Mouse (Mus musculus): ENCODE measurements around the gene Ttll4. TPM values are rescaled to one million over a fixed set of nuclear protein-coding genes. Genes with fewer than 3 reads are reported as not detected.
A peak's percentile ranks its signal among the peaks of the same experiment; 100 is the strongest.

Ttll4 gene
- 10 to 100 TPM; 21.3 to 28.2 TPM for total RNA-seq (2021)

- intact Hi-C loops (cut with DNase I) = no loop called here
- DNase-seq (ENCODE audit: extremely low spot score in 1 of 2, low spot score in 2 of 2) = peak; percentile 89 to 97
Observed at GRCm38 (mm10) chr1:74661448-74662195, at the start of gene Ttll4. Ttll4 (plus strand) TSS chr1:74661745.

- DNase-seq (ENCODE audit: extremely low spot score in 1 of 2, low spot score in 2 of 2) = no peak
- intact Hi-C loops (cut with DNase I) = no loop called here
Observed at GRCm38 (mm10) chr1:74624183-74624582, 37.4 kb upstream of the Ttll4 start.

DNA sequence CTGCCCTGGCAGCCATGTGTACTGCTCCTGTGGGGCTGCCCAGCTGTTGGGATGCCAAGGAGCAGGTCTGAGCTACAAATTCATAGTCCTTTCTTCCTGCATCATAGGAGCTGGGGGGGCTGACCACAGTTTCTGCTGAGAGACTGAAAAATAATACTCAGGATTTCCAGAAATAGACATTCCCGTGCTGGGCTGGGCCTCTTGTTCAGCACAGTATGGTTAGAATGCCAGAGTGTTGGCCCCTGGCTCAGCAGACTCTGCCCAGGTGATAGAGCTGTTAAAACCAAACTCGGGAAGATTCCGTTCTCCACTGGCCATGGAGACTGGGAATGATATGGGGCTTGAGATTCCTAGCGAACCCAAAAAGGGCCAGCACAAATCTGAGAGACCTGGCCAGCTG is 35.5 kb upstream of the Ttll4 start:
- no peak for DNase-seq (ENCODE audit: extremely low spot score in 1 of 2, low spot score in 2 of 2)
- intact Hi-C loops (cut with DNase I) = no loop called here

- DNase-seq (ENCODE audit: extremely low spot score in 1 of 2, low spot score in 2 of 2) = peak in 1 of 2 experiments; percentile 34
- intact Hi-C loops (cut with DNase I) = no loop called here
Observed at GRCm38 (mm10) chr1:74628001-74628400, 33.5 kb upstream of the Ttll4 start.

GRCm38 (mm10) chr1:74632734-74633133 is 28.8 kb upstream of the Ttll4 start:
- intact Hi-C loops (cut with DNase I) = no loop called here
- DNase-seq (ENCODE audit: extremely low spot score in 1 of 2, low spot score in 2 of 2) = no peak

DNA sequence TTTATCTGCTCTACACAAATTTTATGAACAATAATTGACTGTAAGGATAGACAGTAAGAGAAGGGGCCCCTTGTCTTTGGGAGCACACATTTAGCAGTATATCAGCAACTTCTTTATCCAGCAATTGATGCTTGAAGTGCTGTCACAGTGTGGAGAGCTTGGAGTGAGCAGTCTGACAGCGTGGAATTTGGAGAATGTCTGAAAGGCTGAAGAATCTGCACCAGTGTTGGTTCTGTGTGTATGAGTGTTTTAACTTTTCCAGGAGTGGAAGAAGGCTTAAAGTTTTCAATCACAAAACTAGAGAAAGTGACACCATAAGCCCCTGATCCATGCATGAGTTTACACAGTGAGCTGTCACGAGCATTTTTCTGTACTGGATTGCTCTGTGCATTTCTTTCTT is 18.0 kb upstream of the Ttll4 start:
- intact Hi-C loops (cut with DNase I) = loop anchor here (10.0 kb wide), 1 partner anchor 111 kb away; no protein-coding TSS in a partner anchor
- DNase-seq (ENCODE audit: extremely low spot score in 1 of 2, low spot score in 2 of 2) = no peak

- intact Hi-C loops (cut with DNase I) = loop anchor here (10.0 kb wide), 1 partner anchor 111 kb away; no protein-coding TSS in a partner anchor
- no peak for DNase-seq (ENCODE audit: extremely low spot score in 1 of 2, low spot score in 2 of 2)
Observed at GRCm38 (mm10) chr1:74643926-74644325, 17.6 kb upstream of the Ttll4 start.

GRCm38 (mm10) chr1:74662253-74662865 is 814 bp downstream of the Ttll4 start:
- intact Hi-C loops (cut with DNase I) = no loop called here
- no peak for DNase-seq (ENCODE audit: extremely low spot score in 1 of 2, low spot score in 2 of 2)

DNA sequence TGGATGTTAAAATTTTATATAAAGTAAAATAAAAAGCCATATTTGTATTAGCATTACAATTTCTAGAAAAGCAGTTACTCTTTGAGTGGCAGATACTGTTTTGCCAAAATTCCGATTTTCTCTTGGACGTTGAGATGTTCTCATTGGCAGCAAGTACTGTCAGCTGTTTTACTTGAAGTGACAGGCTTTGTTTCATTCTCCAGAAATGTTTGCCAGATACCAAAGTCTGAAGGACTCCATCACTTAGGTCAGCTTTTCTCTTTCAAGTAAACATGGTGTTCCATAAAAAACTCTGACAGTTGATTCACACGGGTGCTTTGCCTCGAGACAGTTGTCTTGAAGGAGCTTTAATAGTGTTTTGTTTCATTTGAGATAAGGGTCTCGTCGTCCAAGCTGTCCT is 3.6 kb downstream of the Ttll4 start:
- DNase-seq (ENCODE audit: extremely low spot score in 1 of 2, low spot score in 2 of 2) = no peak
- intact Hi-C loops (cut with DNase I) = no loop called here

- intact Hi-C loops (cut with DNase I) = no loop called here
- no peak for DNase-seq (ENCODE audit: extremely low spot score in 1 of 2, low spot score in 2 of 2)
Observed at GRCm38 (mm10) chr1:74668371-74668770, 6.8 kb downstream of the Ttll4 start.

DNA sequence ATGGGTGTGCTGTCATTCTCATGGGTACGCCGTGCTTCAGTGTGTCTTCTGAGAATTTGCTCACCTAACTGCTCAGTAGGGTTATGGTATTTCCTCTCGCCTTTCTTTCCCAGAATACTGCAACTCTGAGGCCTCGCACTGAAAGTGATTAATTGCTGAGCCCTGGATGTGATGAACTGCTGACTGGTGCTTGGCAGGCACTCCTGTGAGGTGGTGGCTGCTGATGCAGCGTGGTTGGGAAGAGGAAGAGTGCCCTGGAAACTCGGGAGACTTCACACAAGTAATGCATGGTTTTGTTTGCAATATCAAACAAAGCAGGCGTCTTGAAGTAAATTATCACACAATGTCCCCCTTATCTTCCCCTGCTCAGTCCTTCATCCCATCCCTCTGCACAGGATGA is 11.2 kb downstream of the Ttll4 start:
- intact Hi-C loops (cut with DNase I) = no loop called here

GRCm38 (mm10) chr1:74676863-74677262 is 15.3 kb downstream of the Ttll4 start:
- intact Hi-C loops (cut with DNase I) = no loop called here
- DNase-seq (ENCODE audit: extremely low spot score in 1 of 2, low spot score in 2 of 2) = no peak

More for the DNA sequence above, 11.2 kb downstream of the Ttll4 start:
- DNase-seq (ENCODE audit: extremely low spot score in 1 of 2, low spot score in 2 of 2) = no peak

DNA sequence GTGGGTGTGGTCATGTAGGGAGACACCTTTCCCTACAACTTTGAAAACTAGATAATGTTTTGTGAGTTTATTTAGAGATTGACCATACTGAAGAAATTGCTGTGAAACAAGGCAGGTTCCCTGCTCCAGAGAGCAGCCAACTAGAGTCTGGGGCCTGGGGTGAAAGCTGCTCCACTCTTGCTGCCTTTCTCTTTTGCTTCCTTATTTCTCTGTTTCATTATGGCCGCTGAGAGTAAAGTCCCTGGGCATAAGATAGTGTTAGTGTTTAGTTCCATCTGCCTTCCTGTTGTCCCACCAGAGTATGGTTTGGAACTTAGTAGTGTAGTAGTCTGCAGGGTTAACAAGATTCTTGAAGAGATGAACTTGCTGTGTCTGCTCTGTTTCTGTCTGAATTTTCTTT is 16.3 kb downstream of the Ttll4 start:
- intact Hi-C loops (cut with DNase I) = no loop called here

GRCm38 (mm10) chr1:74687131-74687530 is 25.6 kb downstream of the Ttll4 start:
- intact Hi-C loops (cut with DNase I) = no loop called here
- no peak for DNase-seq (ENCODE audit: extremely low spot score in 1 of 2, low spot score in 2 of 2)

More for the DNA sequence above, 16.3 kb downstream of the Ttll4 start:
- DNase-seq (ENCODE audit: extremely low spot score in 1 of 2, low spot score in 2 of 2) = no peak

- intact Hi-C loops (cut with DNase I) = no loop called here
- no peak for DNase-seq (ENCODE audit: extremely low spot score in 1 of 2, low spot score in 2 of 2)
Observed at GRCm38 (mm10) chr1:74693891-74694583, 32.5 kb downstream of the Ttll4 start.

DNA sequence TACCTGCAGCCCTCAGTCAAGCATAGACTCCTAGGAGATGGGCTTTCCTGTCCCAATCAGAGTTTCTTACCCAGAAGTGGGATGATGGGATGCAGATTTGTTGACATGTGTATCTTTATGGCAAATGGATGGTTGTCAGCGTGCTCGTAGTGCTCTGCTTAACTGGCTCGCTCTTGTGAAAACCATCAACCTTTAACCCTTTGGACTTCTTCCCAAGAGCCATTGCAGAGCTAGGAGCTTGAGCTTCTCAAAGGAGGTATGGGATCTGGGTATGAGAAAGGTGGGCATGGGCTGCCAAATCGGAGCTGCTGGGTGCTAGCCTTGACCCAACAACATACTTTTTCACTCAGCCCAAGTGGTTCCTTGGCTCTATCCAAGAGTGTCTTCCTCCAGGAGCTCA is 34.3 kb downstream of the Ttll4 start:
- intact Hi-C loops (cut with DNase I) = no loop called here
- DNase-seq (ENCODE audit: extremely low spot score in 1 of 2, low spot score in 2 of 2) = no peak

GRCm38 (mm10) chr1:74697416-74697815 is 35.9 kb downstream of the Ttll4 start:
- intact Hi-C loops (cut with DNase I) = no loop called here
- no peak for DNase-seq (ENCODE audit: extremely low spot score in 1 of 2, low spot score in 2 of 2)

DNA sequence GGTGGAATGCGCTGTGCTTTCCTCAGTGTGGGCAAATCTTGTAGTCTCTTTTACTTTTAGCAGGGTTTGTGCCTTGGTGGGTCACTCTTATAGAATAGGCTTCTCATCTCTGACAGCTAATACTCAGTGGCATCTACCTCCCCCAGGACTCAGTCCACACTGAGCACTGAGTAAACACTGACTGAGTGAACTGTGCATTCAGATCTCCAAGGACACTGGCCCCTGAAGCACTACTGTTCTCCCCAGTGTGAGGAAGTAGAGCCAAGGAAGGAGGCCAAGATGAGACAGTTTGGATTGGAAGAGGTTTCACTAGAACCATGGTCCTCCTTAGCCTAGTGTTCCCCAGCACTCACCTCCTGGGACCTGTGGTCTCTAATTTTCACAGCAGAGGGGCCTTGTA is 36.8 kb downstream of the Ttll4 start:
- no peak for DNase-seq (ENCODE audit: extremely low spot score in 1 of 2, low spot score in 2 of 2)
- intact Hi-C loops (cut with DNase I) = no loop called here

DNA sequence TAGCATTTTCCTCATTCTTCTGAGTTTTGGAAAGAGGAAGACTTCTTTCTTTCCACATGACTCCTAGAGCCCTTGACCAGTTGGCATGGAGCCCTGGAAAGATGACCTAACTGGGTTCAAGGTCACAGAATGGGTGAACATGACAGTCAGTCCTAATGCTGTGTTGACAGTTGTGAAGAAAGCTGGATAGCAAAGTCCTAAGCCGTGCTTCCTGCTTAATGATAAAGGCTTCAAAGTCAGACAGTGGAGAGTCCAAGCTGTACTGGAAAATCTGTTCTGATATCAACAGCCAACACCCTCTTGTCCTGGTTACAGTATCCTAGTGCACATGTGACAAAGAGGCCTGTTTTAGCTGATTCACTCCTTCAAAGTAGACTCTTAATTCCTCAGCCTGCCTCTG is 37.2 kb downstream of the Ttll4 start:
- no peak for DNase-seq (ENCODE audit: extremely low spot score in 1 of 2, low spot score in 2 of 2)
- intact Hi-C loops (cut with DNase I) = no loop called here

DNA sequence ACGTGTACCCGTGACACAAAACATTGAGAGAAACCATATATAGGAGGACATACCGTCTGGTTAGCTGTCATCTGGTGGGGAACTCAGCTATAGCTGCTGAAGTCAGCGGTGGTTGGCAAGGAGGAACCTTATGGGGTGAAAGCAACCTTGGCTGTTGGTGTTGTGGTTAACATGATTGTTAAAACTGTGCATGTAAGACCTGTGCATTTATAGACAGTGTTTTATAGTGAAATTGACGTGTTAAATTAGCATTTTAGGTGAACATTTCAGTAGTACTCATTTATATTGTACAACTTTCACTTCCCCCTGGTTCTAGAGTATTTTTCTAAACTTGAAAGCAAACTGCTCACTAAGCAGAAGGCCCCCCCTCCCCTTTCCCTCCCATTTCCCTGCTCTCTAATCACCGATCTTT is 40.6 kb downstream of the Ttll4 start:
- intact Hi-C loops (cut with DNase I) = no loop called here

More for the DNA sequence above, 40.6 kb downstream of the Ttll4 start:
- DNase-seq (ENCODE audit: extremely low spot score in 1 of 2, low spot score in 2 of 2) = no peak
